Mouse (Mus musculus) ovary, adult 18-20 months (tissue): ENCODE measurements at regions not wholly inside any gene's neighbourhood (a gene's known extent, or its start where the extent isn't known, plus 50 kb on each side); places are given as distances from the start of the nearest gene placed in this dataset.

Source experiments
- DNase-seq: peaks from one replicate; pipeline ENCODE4 v3.0.0; 2022; ENCODE audit warnings: low spot score, mixed read lengths

DNA sequence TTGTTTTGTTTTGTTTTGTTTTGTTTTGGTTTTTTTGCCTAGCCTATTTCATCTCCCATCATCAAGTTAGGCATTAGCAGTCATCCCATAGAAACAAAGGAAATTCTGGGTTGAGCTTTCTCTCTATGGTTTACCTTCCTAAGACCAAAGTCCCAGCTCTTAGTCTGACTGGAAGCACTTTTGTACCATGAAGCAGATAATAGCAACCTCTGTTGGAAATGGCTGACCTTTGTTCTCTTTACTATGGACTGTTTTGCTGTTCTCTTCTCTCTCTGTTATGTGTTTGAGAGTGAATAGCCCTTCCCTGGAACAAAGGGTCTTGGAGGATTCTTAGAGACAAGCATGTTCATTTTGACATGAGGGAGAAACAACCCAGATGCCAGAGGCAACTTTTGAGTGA, 1681.7 kb upstream of the 5930422O12Rik start:
- no peak for DNase-seq

DNA sequence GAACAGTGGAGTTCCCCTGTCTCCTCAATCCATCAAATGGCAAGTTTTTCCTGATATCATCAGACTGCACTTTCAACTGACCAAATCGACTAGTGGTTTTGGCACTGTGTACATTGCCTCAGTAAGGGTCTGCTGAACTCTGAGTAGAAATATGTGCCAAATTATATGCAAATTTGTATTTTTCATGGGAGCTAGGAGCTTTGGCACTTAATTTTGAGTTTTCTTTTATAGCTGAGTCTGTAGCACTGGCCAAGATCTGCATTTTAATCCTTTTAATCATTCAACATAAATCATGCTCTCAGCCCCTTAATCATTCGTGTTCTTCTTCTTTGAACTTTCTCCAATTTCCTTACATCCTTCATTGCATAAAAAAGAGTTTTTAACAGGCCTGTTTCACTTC, 1678.5 kb upstream of the 5930422O12Rik start:
- DNase-seq, result no peak

DNA sequence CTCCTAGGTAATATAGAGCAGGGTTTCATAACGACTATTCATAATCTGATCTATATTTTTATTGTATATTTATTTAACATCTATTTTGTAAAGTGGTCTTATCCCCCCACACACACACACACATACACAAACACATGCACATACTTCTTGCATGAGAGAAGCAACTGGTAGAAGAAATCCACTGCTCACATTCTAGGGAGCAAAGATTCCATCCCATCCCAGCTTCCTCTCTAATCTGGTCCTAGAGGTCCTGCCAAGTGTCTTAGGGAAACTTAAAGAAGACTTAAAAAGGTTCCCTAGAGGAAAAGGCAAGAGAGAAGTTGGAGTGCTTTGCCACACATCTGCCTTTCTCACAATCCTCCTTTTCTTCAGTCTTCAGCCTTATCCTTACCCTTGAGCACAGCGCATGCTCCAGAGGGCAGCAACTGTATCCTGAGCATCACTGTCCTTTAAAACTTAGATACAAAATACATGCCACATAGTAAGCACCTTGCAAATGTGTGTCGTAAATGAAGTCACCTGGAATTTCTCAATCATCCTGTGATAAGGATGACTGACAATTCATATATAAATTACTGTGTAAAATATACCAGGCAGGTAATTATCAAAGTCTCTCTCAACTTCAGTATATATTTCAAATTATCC, 1677.9 kb upstream of the 5930422O12Rik start:
- no peak for DNase-seq

DNA sequence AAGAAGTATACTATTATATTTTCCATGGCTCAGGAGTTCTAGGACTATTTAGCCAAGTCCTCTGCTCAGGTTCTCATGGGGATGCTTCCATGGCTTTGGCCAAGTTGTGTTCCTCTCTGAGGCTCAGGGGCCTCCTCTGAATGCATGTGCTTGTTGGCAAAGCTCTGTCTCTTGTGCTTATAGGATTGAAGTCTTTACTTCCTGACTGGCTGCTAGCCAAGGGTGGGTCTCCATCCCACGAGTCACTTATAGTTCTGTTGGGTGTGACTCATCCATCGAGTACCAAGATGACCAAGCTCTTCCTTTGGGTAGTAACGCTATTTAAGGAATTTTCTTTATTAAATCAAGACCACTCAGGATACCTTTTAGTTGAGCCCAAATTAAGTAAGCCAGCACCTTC, 1672.8 kb upstream of the 5930422O12Rik start:
- DNase-seq, result no peak

DNA sequence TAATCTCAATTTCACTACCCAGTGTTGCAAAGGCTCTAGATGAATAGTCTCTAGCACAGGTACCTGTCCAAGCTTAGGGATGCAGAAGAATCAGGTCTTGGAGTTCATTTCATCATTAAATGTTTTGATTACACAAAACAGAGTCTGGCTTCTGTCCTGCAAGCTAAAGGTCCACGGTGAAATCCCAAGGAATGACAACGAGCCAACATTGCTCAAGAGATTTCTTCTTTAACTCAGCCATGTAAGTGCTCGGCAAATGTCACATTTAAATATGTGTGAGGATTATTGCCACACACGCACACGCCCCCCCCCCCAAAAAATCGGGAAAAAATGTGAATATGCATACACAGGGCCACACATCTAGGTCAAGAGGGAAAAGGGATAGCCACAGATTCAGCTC, 1666.4 kb upstream of the 5930422O12Rik start:
- no peak for DNase-seq
